Mouse (Mus musculus) left cerebral cortex, adult 9 months (tissue): ENCODE data around the gene Ece1.

Experiments
- DNase-seq, 2 experiments: peaks; one replicate each; pipeline ENCODE4 v3.0.0; 2022; ENCODE audit warnings: low spot score in 2 of 2

The Ece1 gene

GRCm38 (mm10) chr4:137982869-137983268 lies 120.8 kb downstream of the Ece1 start:
- no peak for DNase-seq

GRCm38 (mm10) chr4:137984212-137984611 lies 122.2 kb downstream of the Ece1 start:
- no peak for DNase-seq

- DNase-seq, result no peak
These were observed 122.7 kb downstream of the Ece1 start for GRCm38 (mm10) chr4:137984746-137985145.

- no peak for DNase-seq
These were observed 127.4 kb downstream of the Ece1 start for GRCm38 (mm10) chr4:137989426-137989825.

- no peak for DNase-seq
These were observed 128.4 kb downstream of the Ece1 start for GRCm38 (mm10) chr4:137990433-137990832.

GRCm38 (mm10) chr4:137991240-137991639 lies 129.2 kb downstream of the Ece1 start:
- no peak for DNase-seq

- DNase-seq, result no peak
These were observed 130.9 kb downstream of the Ece1 start, which contains the start of gene Eif4g3 for GRCm38 (mm10) chr4:137992890-137993289. TSS of gene Eif4g3 (plus strand) at chr4:137993022.

GRCm38 (mm10) chr4:137993291-137993758 lies 131.3 kb downstream of the Ece1 start:
- DNase-seq, result peak; percentile 91 to 98

GRCm38 (mm10) chr4:137993821-137994561 lies 132.0 kb downstream of the Ece1 start:
- DNase-seq, result no peak

- no peak for DNase-seq
These were observed 132.7 kb downstream of the Ece1 start for GRCm38 (mm10) chr4:137994562-137995336.

GRCm38 (mm10) chr4:137995399-137995798 lies 133.4 kb downstream of the Ece1 start:
- DNase-seq, result no peak

- DNase-seq, result no peak
These were observed 136.2 kb downstream of the Ece1 start for GRCm38 (mm10) chr4:137998232-137998631.

- no peak for DNase-seq
These were observed 138.6 kb downstream of the Ece1 start for GRCm38 (mm10) chr4:138000682-138001081.

- DNase-seq, result no peak
These were observed 142.0 kb downstream of the Ece1 start for GRCm38 (mm10) chr4:138003909-138004610.

- no peak for DNase-seq
These were observed 143.7 kb downstream of the Ece1 start for GRCm38 (mm10) chr4:138005781-138006180.

- no peak for DNase-seq
These were observed 145.0 kb downstream of the Ece1 start for GRCm38 (mm10) chr4:138006951-138007613.

GRCm38 (mm10) chr4:138008646-138009045 lies 146.6 kb downstream of the Ece1 start:
- DNase-seq, result no peak

GRCm38 (mm10) chr4:138009786-138010502 lies 147.9 kb downstream of the Ece1 start:
- DNase-seq, result no peak

GRCm38 (mm10) chr4:138013723-138014479 lies 151.9 kb downstream of the Ece1 start:
- no peak for DNase-seq
